Mouse (Mus musculus) limb, embryonic 15.5 days (tissue): ENCODE results near the gene Ankrd12. TPM values are rescaled to one million over a fixed set of nuclear protein-coding genes. Genes with fewer than 3 reads are reported as not detected.
"Not testable (repeated sequence)": the region's sequence is repeated elsewhere in the genome, so short reads cannot be mapped to it uniquely, and the experiment has no call there.

Source experiments
- ATAC-seq: fragments of 200-750 bp; cut with Nextera tagmentation; 2 replicates; pipeline ENCODE4 v1.8.0; 2017; ENCODE audit warnings: low read depth, moderate TSS enrichment; ENCODE audit not compliant: insufficient number of reproducible peaks, low FRiP score, low TSS enrichment
- H3K27ac ChIP-seq: fragments of 300-500 bp; sonication (generic); 2 replicates; pipeline ENCODE4 v1.5.1; 2015; ENCODE audit warnings: moderate library complexity, mild to moderate bottlenecking, inconsistent platforms
- H3K27me3 ChIP-seq: fragments of 300-500 bp; sonication (generic); 2 replicates; pipeline ENCODE4 v1.6.1; 2015; ENCODE audit warnings: inconsistent platforms
- H3K36me3 ChIP-seq: fragments of 300-500 bp; sonication (generic); 2 replicates; pipeline ENCODE4 v1.6.1; 2015; ENCODE audit warnings: inconsistent platforms
- H3K4me1 ChIP-seq: fragments of 300-500 bp; sonication (generic); 2 replicates; pipeline ENCODE4 v1.6.1; 2015; ENCODE audit warnings: inconsistent platforms
- H3K4me2 ChIP-seq: fragments of 300-500 bp; sonication (generic); 2 replicates; pipeline ENCODE4 v1.6.1; 2015; ENCODE audit warnings: mild to moderate bottlenecking, inconsistent platforms
- H3K4me3 ChIP-seq: fragments of 300-500 bp; sonication (generic); 2 replicates; pipeline ENCODE4 v1.5.1; 2015; ENCODE audit warnings: mild to moderate bottlenecking, inconsistent platforms
- H3K9ac ChIP-seq: fragments of 300-500 bp; sonication (generic); 2 replicates; pipeline ENCODE4 v1.6.1; 2015; ENCODE audit warnings: inconsistent platforms
- H3K9me3 ChIP-seq: fragments of 300-500 bp; sonication (generic); 2 replicates; pipeline ENCODE4 v1.6.1; 2016; ENCODE audit warnings: inconsistent platforms
- WGBS: fragments of 180-500 bp; shearing (Covaris S2); methylation state at CpG from one replicate; pipeline ENCODE4 v1.1.7; 2015; 5-methylcytosine and 5-hydroxymethylcytosine counted together
- polyA plus RNA-seq: library from polyadenylated mRNA; unstranded; fragments of >200 nt; fragmentation: Nextera tagmentation; extraction: Ambion mirVana; gene quantifications from 2 replicates; pipeline ENCODE4 v1.2.1, GENCODE M21; 2015

Ankrd12 gene
- polyA plus RNA-seq, 1 experiment from 2014 or later, result 27.2 TPM

DNA sequence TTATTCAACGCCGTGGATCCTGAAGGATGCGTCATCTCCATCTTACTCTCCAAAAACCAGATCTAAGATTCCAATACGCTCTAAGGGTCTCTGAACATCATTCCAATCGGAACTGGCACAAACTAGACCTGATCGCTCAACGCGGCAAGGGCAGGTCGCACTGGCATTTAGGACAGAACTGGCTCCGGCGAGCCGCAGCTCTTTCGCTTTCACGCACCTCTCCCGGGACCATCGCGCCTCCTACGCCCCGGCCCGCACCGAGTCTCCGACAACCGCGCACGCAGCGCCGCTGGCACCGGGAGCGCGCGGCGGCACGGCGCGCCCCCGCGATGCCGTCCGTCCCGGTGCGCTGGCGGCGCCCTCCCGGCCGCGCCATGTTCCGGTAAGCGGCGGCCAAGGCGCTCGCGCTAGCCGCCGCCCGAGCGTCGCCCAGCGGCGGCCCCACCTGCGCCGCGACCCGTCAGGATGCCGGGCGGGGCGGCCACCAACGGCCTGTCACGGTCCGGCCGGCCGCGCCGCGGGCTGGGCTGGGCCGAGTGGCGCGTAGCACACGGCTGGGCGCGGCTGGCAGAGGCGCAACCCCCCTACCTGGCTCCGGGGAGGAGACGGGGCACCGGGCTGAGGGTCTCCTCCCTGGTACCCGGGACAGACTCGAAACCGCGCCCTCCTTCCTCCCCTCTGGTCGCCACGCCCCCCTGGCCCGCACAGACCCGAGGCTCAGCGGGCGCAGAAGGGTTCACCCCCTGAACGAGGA is 538 bp downstream of the Ankrd12 start:
- H3K9me3 ChIP-seq, result no peaks in the 10 kb centered on the region
- H3K36me3 ChIP-seq, result peaks cover 16% of the 10 kb centered on the region
- WGBS, result under 1% methylated on average over 76 of the region's 95 CpGs
- peak; percentile 89 for ATAC-seq
- H3K27me3 ChIP-seq, result no peaks in the 10 kb centered on the region
- peak overlapping the region; percentile 98 for H3K4me3 ChIP-seq
- H3K9ac ChIP-seq, result peak overlapping the region; percentile 76
- peak overlapping the region; percentile 74 for H3K4me2 ChIP-seq
- H3K27ac ChIP-seq, result peak overlapping the region; percentile 93
- 0 out of 2 replicates have a peak, but pooled peaks cover 8% of the 10 kb centered on the region for H3K4me1 ChIP-seq

DNA sequence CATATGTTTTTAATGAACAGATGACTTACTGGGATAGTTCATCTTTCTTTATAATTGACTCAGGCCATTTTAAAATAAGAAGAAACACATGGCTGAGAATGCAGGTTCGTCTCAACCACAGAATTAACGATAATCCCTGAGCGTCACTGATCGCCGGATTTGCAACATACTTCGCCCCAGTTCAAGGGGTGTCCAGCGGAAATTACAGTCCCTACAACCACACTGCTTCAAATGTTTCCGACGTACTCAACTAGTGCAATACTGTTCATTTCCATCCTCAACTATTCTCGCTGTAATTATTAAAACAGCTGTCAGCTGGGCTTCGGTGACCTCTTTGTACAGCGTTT is 1.1 kb downstream of the Ankrd12 start:
- ATAC-seq, result no peak
- 3% methylated on average over 12 of the region's 12 CpGs for WGBS
- peak overlapping the region; percentile 98 for H3K4me3 ChIP-seq

DNA sequence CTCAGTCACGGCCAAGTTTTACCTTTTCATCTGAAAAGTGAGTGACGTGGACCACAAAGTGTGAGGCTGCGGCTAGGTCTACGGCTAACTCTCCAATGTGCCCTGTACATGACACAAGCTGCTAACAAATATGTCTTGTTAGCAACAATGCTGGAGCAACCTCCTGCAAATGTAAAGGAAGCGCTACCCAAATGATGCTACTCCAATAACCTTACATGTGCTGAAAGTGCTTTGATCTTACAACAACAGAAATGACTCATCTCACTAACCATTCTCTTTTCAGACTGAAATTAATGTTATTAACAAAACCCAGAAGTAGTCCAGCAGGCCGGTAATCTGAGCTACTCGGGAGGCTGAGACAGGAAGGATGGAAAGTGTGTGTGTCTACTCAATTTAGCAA is 2.9 kb downstream of the Ankrd12 start:
- Histone ChIP-seq H3K4me2 (no peak overlapping the region), H3K4me3 (no peak overlapping the region), H3K27me3 (no peaks in the 10 kb centered on the region), H3K36me3 (no peaks in the 10 kb centered on the region), H3K27ac (no peak overlapping the region), H3K4me1 (0 out of 2 replicates have a peak, but pooled peaks cover 8% of the 10 kb centered on the region), H3K9me3 (no peaks in the 10 kb centered on the region), H3K9ac (no peak overlapping the region)
- no peak for ATAC-seq
- 89% methylated on average over 7 of the region's 7 CpGs for WGBS

More for the DNA sequence above, 1.1 kb downstream of the Ankrd12 start:
- Histone ChIP-seq H3K36me3 (peaks cover 11% of the 10 kb centered on the region), H3K9me3 (no peaks in the 10 kb centered on the region), H3K9ac (peak overlapping the region; percentile 76), H3K27me3 (no peaks in the 10 kb centered on the region), H3K4me2 (peak overlapping the region; percentile 74), H3K27ac (peak overlapping the region; percentile 93; the same call in 1 of the 2 replicates), H3K4me1 (0 out of 2 replicates have a peak, but pooled peaks cover 8% of the 10 kb centered on the region)

DNA sequence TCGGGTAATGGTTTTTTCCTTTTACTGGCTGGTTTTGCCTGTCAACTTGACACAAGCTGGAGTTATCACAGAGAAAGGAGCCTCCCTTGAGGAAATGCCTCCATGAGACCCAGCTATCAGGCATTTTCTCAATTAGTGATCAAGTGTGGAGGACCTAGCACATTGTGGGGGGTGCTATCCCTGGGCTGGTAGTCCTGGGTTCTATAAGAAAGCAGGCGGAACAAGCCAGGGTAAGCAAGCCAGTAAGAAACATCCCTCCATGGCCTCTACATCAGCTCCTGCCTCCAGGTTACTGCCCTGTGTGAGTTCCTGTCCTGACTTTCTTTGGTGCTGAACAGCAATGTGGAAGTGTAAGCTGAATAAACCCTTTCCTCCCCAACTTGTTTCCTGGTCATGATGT is 7.9 kb downstream of the Ankrd12 start:
- not testable (repeated sequence) for H3K4me3 ChIP-seq, H3K36me3 ChIP-seq, H3K27ac ChIP-seq, H3K4me1 ChIP-seq, H3K9ac ChIP-seq, H3K4me2 ChIP-seq, H3K27me3 ChIP-seq, H3K9me3 ChIP-seq, ATAC-seq
- 92% methylated on average over 2 of the region's 2 CpGs for WGBS

DNA sequence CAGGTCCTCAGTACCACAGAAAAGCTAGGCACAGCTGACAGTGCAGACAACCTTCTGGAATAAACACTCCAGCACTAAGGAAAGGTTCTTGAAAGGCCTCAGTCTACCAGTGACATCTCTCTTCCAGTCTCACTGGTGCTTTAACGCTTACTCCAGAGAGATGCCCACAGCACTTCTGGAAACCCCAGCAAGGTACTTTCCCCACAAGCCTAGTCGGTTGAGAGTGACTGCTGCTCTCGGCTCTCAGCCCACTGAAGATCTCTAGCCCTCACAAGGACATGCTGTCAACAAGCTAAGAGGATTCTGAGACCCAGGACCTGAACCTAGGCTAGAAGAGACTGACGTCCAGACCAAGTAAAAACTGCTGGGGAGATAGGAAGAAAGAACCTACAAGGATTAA is 11.8 kb downstream of the Ankrd12 start:
- Histone ChIP-seq H3K9ac (no peak overlapping the region), H3K9me3 (no peaks in the 10 kb centered on the region), H3K27me3 (no peaks in the 10 kb centered on the region), H3K4me3 (no peak overlapping the region), H3K27ac (no peak overlapping the region), H3K4me1 (no peaks in the 10 kb centered on the region), H3K4me2 (no peak overlapping the region), H3K36me3 (no peaks in the 10 kb centered on the region)
- WGBS, result 85% methylated on average over 4 of the region's 4 CpGs
- ATAC-seq, result no peak

DNA sequence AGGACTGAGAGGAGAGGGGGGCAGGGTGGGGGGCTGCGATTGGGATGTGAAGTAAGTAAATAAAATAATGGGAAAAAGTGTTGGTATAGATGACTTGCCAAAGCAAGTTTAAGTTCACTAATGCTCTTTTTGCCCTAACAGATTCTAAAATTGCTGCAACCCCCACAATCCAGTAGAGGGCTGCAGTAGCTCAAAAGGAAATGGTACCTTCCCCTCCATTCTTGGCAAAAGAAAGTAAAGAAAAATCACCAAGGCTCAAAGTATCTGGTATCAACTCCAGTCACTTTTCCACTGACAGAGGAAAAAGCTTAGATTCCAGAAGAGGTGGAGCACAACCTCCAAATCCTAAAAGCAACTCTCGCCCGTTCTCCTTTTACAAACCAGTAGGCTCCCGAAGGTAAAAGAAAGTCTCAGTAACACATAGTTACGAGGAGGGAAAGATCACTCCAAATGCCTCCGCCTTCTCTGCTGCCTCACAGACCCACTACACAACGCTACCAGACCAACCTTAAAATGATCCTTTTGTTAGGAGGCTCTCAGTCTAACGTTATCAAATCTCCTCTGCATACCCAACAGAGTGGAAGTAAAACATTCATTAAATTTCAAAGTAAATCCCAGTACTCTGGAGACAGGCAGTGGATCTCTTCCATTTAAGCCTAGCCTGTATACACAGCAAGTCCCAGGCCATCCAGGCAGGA is 15.5 kb downstream of the Ankrd12 start:
- peak overlapping the region; percentile 47; the same call in 1 of the 2 replicates for H3K27ac ChIP-seq
- H3K9ac ChIP-seq, result no peak overlapping the region
- H3K4me2 ChIP-seq, result no peak overlapping the region
- ATAC-seq, result no peak
- H3K9me3 ChIP-seq, result no peaks in the 10 kb centered on the region
- no peaks in the 10 kb centered on the region for H3K27me3 ChIP-seq
- H3K36me3 ChIP-seq, result no peaks in the 10 kb centered on the region
- H3K4me1 ChIP-seq, result no peaks in the 10 kb centered on the region
- 41% methylated on average over 8 of the region's 8 CpGs for WGBS
- H3K4me3 ChIP-seq, result peak overlapping the region; percentile 10; the same call in 1 of the 2 replicates

DNA sequence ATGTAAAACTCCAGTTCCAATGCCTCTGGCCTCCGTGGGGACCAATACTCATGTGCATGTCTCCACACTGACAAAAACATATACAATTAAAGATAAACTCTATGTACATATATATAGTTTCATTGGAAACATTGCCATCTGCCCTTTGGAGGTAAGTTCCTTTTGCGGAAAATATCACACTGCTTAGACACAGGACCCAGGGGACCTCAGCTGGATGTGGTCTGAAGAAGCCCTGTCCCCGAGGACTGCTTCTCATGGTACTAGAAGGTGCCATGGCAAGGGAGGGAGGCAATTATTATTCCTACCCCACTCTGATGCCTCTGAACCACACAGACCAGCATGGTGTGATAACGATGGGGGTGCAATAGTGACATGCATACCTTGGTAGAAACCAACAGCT is 18.7 kb downstream of the Ankrd12 start:
- Histone ChIP-seq H3K4me3 (no peak overlapping the region), H3K36me3 (no peaks in the 10 kb centered on the region), H3K4me2 (no peak overlapping the region), H3K27ac (no peak overlapping the region), H3K4me1 (no peaks in the 10 kb centered on the region), H3K9me3 (no peaks in the 10 kb centered on the region), H3K9ac (no peak overlapping the region), H3K27me3 (no peaks in the 10 kb centered on the region)
- 87% methylated on average over 4 of the region's 4 CpGs for WGBS
- no peak for ATAC-seq

DNA sequence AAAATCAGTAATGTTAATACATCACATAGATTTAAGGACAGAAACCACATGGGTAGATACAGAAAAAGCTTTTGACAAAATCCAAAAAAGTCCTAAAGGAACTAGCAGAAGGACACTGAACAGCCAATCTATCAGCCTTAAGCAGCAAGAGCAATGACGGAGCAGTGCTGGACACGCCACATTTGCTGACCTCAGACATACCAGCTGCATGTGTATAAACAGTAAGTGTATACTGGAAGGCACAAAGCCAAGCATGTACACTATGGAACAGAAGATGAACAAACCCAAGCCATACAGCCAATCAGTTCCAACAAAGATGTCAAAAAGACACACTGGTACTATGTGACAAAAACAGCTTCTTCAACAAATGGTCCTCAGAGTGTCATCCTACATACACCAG is 19.7 kb downstream of the Ankrd12 start:
- 79% methylated on average over 2 of the region's 2 CpGs for WGBS
- no peak overlapping the region for H3K4me3 ChIP-seq
- no peaks in the 10 kb centered on the region for H3K4me1 ChIP-seq
- no peak for ATAC-seq
- no peaks in the 10 kb centered on the region for H3K36me3 ChIP-seq
- H3K27me3 ChIP-seq, result no peaks in the 10 kb centered on the region
- H3K27ac ChIP-seq, result no peak overlapping the region
- no peaks in the 10 kb centered on the region for H3K9me3 ChIP-seq
- no peak overlapping the region for H3K9ac ChIP-seq
- no peak overlapping the region for H3K4me2 ChIP-seq

DNA sequence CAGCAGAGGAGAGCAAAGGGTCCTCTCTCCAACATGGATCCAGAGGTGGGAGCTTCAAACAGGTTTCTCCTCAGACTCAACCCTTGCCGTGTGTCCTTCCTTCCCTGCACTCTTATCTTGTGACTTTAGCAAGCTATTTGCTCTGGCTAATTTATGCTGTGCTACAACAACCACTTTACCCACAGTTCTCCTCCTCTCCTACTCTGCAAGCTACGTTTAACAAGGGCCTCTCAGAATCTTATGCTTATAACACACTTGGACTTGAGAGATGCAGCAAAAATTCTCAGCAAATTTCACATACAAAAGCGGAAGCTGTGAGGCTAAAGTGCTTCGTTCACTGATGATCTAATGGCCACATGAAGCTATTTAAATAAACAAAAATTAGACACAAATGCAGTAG is 23.5 kb downstream of the Ankrd12 start:
- H3K27me3 ChIP-seq, result no peaks in the 10 kb centered on the region
- no peak overlapping the region for H3K9ac ChIP-seq
- WGBS, result 68% methylated on average over 4 of the region's 4 CpGs
- no peak overlapping the region for H3K4me3 ChIP-seq
- no peak for ATAC-seq
- H3K9me3 ChIP-seq, result no peaks in the 10 kb centered on the region
- 0 out of 2 replicates have a peak, but pooled peaks cover 6% of the 10 kb centered on the region for H3K36me3 ChIP-seq
- no peaks in the 10 kb centered on the region for H3K4me1 ChIP-seq
- no peak overlapping the region for H3K4me2 ChIP-seq
- H3K27ac ChIP-seq, result no peak overlapping the region

DNA sequence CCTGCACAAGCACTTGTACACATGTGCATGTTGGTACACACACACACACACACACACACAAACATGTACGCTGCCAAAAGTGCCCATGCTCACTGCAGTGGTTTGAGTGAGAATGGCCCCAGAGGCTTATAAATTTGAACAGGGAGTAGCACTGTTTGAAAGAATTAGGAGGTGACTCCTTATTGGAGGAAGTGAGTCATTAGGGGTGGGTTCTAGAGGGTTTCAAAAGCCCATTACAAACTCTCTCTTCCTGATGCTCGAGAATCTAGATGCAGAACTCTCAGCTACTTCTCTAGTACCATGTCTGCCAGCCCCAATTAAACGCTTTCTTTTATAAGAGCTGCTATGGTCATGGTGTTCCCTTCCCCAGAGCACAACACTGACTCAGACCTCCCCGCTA is 28.1 kb downstream of the Ankrd12 start:
- Histone ChIP-seq H3K4me2 (no peak overlapping the region), H3K36me3 (0 out of 2 replicates have a peak, but pooled peaks cover 12% of the 10 kb centered on the region), H3K27ac (no peak overlapping the region), H3K9ac (no peak overlapping the region), H3K4me3 (no peak overlapping the region), H3K9me3 (no peaks in the 10 kb centered on the region), H3K27me3 (no peaks in the 10 kb centered on the region), H3K4me1 (no peaks in the 10 kb centered on the region; the same call in 1 of the 2 replicates)
- ATAC-seq, result no peak
- 64% methylated on average over 4 of the region's 4 CpGs for WGBS

DNA sequence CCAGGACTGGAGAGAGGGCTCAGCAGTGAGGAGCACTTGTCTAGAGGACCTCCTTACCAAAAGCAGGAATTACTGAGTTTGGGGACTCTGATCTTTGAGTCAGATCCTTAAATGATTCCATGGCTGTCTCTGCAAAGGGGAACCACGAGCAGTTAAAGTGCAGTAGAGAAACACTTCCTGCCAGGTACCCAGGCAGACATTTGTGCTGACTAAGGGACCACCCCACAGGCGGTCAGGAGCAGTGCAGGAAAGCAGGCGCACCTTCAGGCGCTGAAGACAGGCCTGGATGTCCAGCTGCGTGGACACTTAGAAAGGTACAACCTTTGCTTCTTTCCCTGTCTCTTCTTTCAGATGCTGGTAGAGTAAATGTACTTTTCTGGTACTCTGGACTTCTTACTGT is 28.7 kb downstream of the Ankrd12 start:
- 71% methylated on average over 5 of the region's 5 CpGs for WGBS
- Histone ChIP-seq H3K4me1 (no peaks in the 10 kb centered on the region; the same call in 1 of the 2 replicates), H3K27ac (no peak overlapping the region), H3K9me3 (no peaks in the 10 kb centered on the region), H3K27me3 (no peaks in the 10 kb centered on the region), H3K4me3 (no peak overlapping the region), H3K4me2 (no peak overlapping the region), H3K9ac (no peak overlapping the region), H3K36me3 (0 out of 2 replicates have a peak, but pooled peaks cover 12% of the 10 kb centered on the region)
- no peak for ATAC-seq

DNA sequence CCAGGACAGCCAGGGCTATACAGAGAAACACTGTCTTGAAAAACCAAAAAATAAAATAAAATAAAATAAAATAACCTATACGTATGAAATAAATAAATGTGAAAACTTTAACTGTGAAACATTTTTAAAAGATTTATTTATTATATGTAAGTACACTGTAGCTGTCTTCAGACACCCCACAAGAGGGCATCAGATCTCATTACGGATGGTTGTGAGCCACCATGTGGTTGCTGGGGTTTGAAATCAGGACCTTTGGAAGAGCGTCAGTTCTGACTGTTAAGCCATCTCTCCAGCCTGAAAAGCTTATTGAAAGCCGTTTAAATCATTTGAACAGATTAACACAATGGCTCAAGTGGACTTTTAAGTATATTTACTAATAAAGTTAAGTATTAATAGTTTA is 33.2 kb downstream of the Ankrd12 start:
- H3K4me3 ChIP-seq, H3K9me3 ChIP-seq, H3K4me1 ChIP-seq, H3K4me2 ChIP-seq, H3K27me3 ChIP-seq, ATAC-seq, H3K27ac ChIP-seq, H3K9ac ChIP-seq, H3K36me3 ChIP-seq: not testable (repeated sequence)
- WGBS, result 91% methylated on average over 4 of the region's 4 CpGs
